Mouse (Mus musculus): Measurements from ENCODE around the gene Phf12. TPM values are rescaled to one million over a fixed set of nuclear protein-coding genes. Genes with fewer than 3 reads are reported as not detected.

The Phf12 gene
- polyA plus RNA-seq (2012; rRNA removed) (19.0 and 19.2 TPM in 2 replicates), polyA plus RNA-seq (2014; fragmentation: Nextera tagmentation; extraction: Ambion mirVana) (4.3 and 5.7 TPM in 2 replicates)

- peaks cover 10 to 15% of the 10 kb centered on the region in 2 experiments; a peak in 3 of 4 replicates for H3K4me1 ChIP-seq (replicated peaks; ENCODE audit: control insufficient read depth in 2 of 2, insufficient read depth in 2 of 2, low read length in 1 of 2)
- H3K27me3 ChIP-seq (ENCODE audit: control insufficient read depth, insufficient read depth, low read length) = no peaks in the 10 kb centered on the region; the same call in 1 of the 2 replicates
- H3K9ac ChIP-seq (replicated peaks) = peak within 1 kb of the TSS; percentile 96
- peak; percentile 97 to 98 (median 98) for DNase-seq (ENCODE audit: low read depth in 3 of 3, low spot score in 3 of 3)
- no peaks in the 10 kb centered on the region for H3K9me3 ChIP-seq (ENCODE audit: control insufficient read depth, low read length)
- H3K4me3 ChIP-seq (ENCODE audit: insufficient read depth in 1 of 2, low read depth in 2 of 2, low read length in 2 of 2) = peak within 1 kb of the TSS; percentile 92 to 94
- peak within 1 kb of the TSS; percentile 95 for H3K4me2 ChIP-seq (ENCODE audit: low read depth)
- TF ChIP-seq EP300 (IDR thresholded peaks at IDR 0.05; ENCODE audit: low read depth) (no peak), CTCF (IDR thresholded peaks at IDR 0.05; ENCODE audit: low read depth) (no peak)
- under 1% methylated on average over 61 of the region's 62 CpGs for WGBS (ENCODE audit: insufficient replicate concordance)
- ATAC-seq (ENCODE audit: insufficient read depth) = peak; percentile 87
- H3K27ac ChIP-seq = peak within 1 kb of the TSS; percentile 88
- H3K36me3 ChIP-seq (replicated peaks; ENCODE audit: control insufficient read depth, insufficient read depth, low read depth) = peaks cover 10% of the 10 kb centered on the region
Measured at GRCm38 (mm10) chr11:77982441-77982905, at the start of gene Phf12. Gene Phf12 (plus strand): TSS chr11:77982754.

- TF ChIP-seq EP300 (IDR thresholded peaks at IDR 0.05; ENCODE audit: low read depth) (no peak), CTCF (IDR thresholded peaks at IDR 0.05; ENCODE audit: low read depth) (no peak)
- no peaks in the 10 kb centered on the region for H3K36me3 ChIP-seq (replicated peaks; ENCODE audit: control insufficient read depth, insufficient read depth, low read depth)
- no peak overlapping the region for H3K27ac ChIP-seq
- no peaks in the 10 kb centered on the region for H3K9me3 ChIP-seq (ENCODE audit: control insufficient read depth, low read length)
- no peak for ATAC-seq (ENCODE audit: insufficient read depth)
- H3K4me2 ChIP-seq (ENCODE audit: low read depth) = no peak overlapping the region
- H3K27me3 ChIP-seq (ENCODE audit: control insufficient read depth, insufficient read depth, low read length) = peaks cover 69% of the 10 kb centered on the region
- no peak overlapping the region for H3K9ac ChIP-seq (replicated peaks)
- no peak overlapping the region for H3K4me3 ChIP-seq (ENCODE audit: insufficient read depth in 1 of 2, low read depth in 2 of 2, low read length in 2 of 2)
- DNase-seq (ENCODE audit: low read depth in 3 of 3, low spot score in 3 of 3) = no peak
- WGBS (ENCODE audit: insufficient replicate concordance) = 3% methylated on average over 4 of the region's 4 CpGs
- no peaks in the 10 kb centered on the region for H3K4me1 ChIP-seq (replicated peaks; ENCODE audit: control insufficient read depth in 2 of 2, insufficient read depth in 2 of 2, low read length in 1 of 2)
Measured at GRCm38 (mm10) chr11:77934111-77934521, 48.4 kb upstream of the Phf12 start.

- ATAC-seq (ENCODE audit: insufficient read depth) = no peak
- 51% methylated on average over 5 of the region's 5 CpGs for WGBS (ENCODE audit: insufficient replicate concordance)
- no peaks in the 10 kb centered on the region for H3K9me3 ChIP-seq (ENCODE audit: control insufficient read depth, low read length)
Measured at GRCm38 (mm10) chr11:77934568-77935311, 47.8 kb upstream of the Phf12 start.

GRCm38 (mm10) chr11:77936846-77937245 lies 45.7 kb upstream of the Phf12 start:
- H3K9me3 ChIP-seq (ENCODE audit: control insufficient read depth, low read length) = no peaks in the 10 kb centered on the region
- no peaks in the 10 kb centered on the region for H3K36me3 ChIP-seq (replicated peaks; ENCODE audit: control insufficient read depth, insufficient read depth, low read depth)
- H3K4me3 ChIP-seq (ENCODE audit: insufficient read depth in 1 of 2, low read depth in 2 of 2, low read length in 2 of 2) = no peak overlapping the region
- 8% methylated on average over 8 of the region's 8 CpGs for WGBS (ENCODE audit: insufficient replicate concordance)
- TF ChIP-seq CTCF (IDR thresholded peaks at IDR 0.05; ENCODE audit: low read depth) = no peak
- TF ChIP-seq EP300 (IDR thresholded peaks at IDR 0.05; ENCODE audit: low read depth) = no peak
- DNase-seq (ENCODE audit: low read depth in 3 of 3, low spot score in 3 of 3) = no peak
- ATAC-seq (ENCODE audit: insufficient read depth) = no peak
- H3K9ac ChIP-seq (replicated peaks) = no peak overlapping the region
- peaks cover 41% of the 10 kb centered on the region for H3K27me3 ChIP-seq (ENCODE audit: control insufficient read depth, insufficient read depth, low read length)
- no peak overlapping the region for H3K4me2 ChIP-seq (ENCODE audit: low read depth)
- no peaks in the 10 kb centered on the region for H3K4me1 ChIP-seq (replicated peaks; ENCODE audit: control insufficient read depth in 2 of 2, insufficient read depth in 2 of 2, low read length in 1 of 2)
- no peak overlapping the region for H3K27ac ChIP-seq

More at GRCm38 (mm10) chr11:77934568-77935311, 47.8 kb upstream of the Phf12 start:
- Histone ChIP-seq H3K27me3 (ENCODE audit: control insufficient read depth, insufficient read depth, low read length) (peaks cover 62% of the 10 kb centered on the region), H3K36me3 (replicated peaks; ENCODE audit: control insufficient read depth, insufficient read depth, low read depth) (no peaks in the 10 kb centered on the region), H3K4me3 (ENCODE audit: insufficient read depth in 1 of 2, low read depth in 2 of 2, low read length in 2 of 2) (no peak overlapping the region), H3K27ac (no peak overlapping the region), H3K4me2 (ENCODE audit: low read depth) (no peak overlapping the region), H3K4me1 (replicated peaks; ENCODE audit: control insufficient read depth in 2 of 2, insufficient read depth in 2 of 2, low read length in 1 of 2) (no peaks in the 10 kb centered on the region), H3K9ac (replicated peaks) (no peak overlapping the region)
- DNase-seq (ENCODE audit: low read depth in 3 of 3, low spot score in 3 of 3) = no peak
- TF ChIP-seq CTCF (IDR thresholded peaks at IDR 0.05; ENCODE audit: low read depth) (no peak), EP300 (IDR thresholded peaks at IDR 0.05; ENCODE audit: low read depth) (no peak)

GRCm38 (mm10) chr11:77937649-77938410 lies 44.7 kb upstream of the Phf12 start:
- Histone ChIP-seq H3K36me3 (replicated peaks; ENCODE audit: control insufficient read depth, insufficient read depth, low read depth) (no peaks in the 10 kb centered on the region), H3K27me3 (ENCODE audit: control insufficient read depth, insufficient read depth, low read length) (peaks cover 32% of the 10 kb centered on the region), H3K4me2 (ENCODE audit: low read depth) (no peak overlapping the region), H3K4me3 (ENCODE audit: insufficient read depth in 1 of 2, low read depth in 2 of 2, low read length in 2 of 2) (no peak overlapping the region), H3K9ac (replicated peaks) (no peak overlapping the region), H3K4me1 (replicated peaks; ENCODE audit: control insufficient read depth in 2 of 2, insufficient read depth in 2 of 2, low read length in 1 of 2) (no peaks in the 10 kb centered on the region), H3K9me3 (ENCODE audit: control insufficient read depth, low read length) (no peaks in the 10 kb centered on the region), H3K27ac (no peak overlapping the region)
- 16% methylated on average over 4 of the region's 4 CpGs for WGBS (ENCODE audit: insufficient replicate concordance)
- DNase-seq (ENCODE audit: low read depth in 3 of 3, low spot score in 3 of 3) (no peak), ATAC-seq (ENCODE audit: insufficient read depth) (no peak)
- TF ChIP-seq EP300 (IDR thresholded peaks at IDR 0.05; ENCODE audit: low read depth) (no peak), CTCF (IDR thresholded peaks at IDR 0.05; ENCODE audit: low read depth) (no peak)

Data from liver, embryonic 14.5 days (tissue).